Mouse (Mus musculus): ENCODE measurements around the gene Bpifa6.
A peak's percentile ranks its signal among the peaks of the same experiment; 100 is the strongest.
"Not testable (repeated sequence)": the region's sequence is repeated elsewhere in the genome, so short reads cannot be mapped to it uniquely, and the experiment has no call there.

Bpifa6 gene

GRCm38 (mm10) chr2:153974582-153974981, at the start of gene Bpifa6:
Gene Bpifa6 (plus strand): TSS chr2:153974945.
- no peak for DNase-seq

- DNase-seq = peak; percentile 46
Measured at GRCm38 (mm10) chr2:153929871-153930413, 44.8 kb upstream of the Bpifa6 start.

GRCm38 (mm10) chr2:153931125-153931524, 43.6 kb upstream of the Bpifa6 start:
- DNase-seq = no peak

DNA sequence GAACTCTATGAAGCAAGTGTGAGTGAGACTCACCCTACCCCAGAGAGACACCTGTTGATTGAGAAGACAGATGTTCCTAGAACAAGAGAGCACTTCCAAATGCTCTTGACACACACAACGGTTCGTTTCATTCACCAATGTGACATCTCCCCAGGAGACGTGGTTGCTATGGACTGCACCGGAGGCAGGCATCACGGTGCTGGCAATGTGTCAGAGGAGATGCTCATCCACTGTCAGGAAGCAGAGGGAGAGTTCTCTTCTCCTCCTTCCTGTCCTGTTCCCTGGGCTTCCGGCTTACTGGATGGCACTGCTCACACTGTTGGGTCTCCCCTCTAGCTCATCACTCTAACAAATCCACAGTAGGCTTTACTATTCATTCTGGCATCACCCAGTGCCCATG, 41.4 kb upstream of the Bpifa6 start:
- DNase-seq = no peak

DNA sequence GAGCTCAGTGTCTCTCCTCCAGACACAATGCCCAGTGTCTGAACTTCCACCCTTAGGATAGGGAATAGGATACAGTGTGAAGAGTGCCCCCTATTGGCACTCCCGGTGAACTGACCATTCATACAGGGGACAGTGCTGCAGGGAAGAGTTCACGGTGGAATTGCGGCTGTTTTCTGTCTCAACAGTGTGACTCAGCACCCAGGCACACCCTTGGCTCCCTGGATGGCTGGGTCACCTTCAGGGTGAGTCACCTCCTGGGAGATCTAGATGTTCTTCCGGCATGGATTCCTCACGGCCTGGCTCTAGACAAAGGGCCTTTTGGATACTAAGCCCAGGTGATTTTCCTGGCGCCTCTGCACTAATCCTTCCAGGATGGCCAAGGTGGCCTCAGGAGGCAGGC, 39.4 kb upstream of the Bpifa6 start:
- no peak for DNase-seq

DNA sequence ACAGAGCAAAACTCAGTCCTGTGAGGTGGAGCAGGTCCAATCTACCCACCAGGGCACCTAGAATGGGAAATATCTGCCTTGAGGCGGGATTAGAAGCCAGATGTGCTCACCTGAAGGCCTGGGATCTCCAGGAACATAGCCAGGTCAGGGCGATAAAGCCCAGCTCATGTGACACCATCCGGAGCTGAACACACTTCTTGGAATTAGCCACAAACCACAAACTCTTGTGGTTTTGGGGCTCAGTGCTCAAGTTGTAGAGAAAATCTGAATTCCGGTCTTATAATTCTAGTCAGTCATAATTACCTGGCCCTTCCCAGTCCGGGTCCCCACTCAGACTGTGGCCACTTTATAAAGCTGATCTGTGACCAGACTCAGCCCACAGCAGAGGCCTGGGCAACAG, 36.9 kb upstream of the Bpifa6 start, which contains the start of gene Bpifb4:
TSS of gene Bpifb4 (plus strand) at position 370 of the 400 bp plus-strand sequence.
- no peak for DNase-seq

GRCm38 (mm10) chr2:153943537-153943936, 31.2 kb upstream of the Bpifa6 start:
- peak; percentile 36 for DNase-seq

DNA sequence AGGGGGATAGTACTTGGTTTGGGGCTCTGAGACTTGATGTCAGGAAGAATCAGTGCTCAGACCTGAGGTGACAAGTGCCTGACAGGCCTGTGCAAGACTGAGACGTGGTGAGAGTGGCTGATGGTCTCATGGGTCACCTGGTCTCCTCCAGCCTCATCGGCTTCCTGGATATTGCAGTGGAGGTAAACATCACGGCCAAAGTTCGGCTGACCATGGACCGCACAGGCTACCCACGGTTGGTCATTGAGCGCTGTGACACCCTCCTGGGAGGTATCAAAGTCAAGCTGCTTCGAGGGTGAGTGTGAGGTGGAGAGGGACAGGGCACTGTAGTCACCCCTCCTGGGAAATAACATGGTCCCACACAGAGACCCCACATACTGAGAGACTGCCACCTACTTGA, 30.2 kb upstream of the Bpifa6 start:
- no peak for DNase-seq

DNA sequence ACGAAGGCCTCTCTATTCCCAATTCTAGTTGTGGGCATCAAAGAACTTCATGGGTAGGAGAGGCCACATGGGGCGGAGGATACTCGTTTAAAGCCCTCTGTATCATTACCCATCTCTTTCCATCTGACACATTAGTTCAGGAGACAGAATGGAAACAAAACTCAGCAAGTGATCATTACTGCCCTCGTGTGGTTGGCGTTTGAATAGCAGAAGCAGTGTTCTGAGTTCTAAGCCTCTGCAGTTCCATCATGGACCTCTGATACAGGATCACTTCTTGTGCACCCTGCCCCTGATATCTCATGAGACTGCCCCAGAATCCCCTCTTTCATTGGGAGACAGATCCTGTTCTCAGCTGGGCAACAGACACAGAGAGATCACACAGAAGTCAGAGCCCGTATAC, 21.8 kb upstream of the Bpifa6 start:
- peak; percentile 62 for DNase-seq

DNA sequence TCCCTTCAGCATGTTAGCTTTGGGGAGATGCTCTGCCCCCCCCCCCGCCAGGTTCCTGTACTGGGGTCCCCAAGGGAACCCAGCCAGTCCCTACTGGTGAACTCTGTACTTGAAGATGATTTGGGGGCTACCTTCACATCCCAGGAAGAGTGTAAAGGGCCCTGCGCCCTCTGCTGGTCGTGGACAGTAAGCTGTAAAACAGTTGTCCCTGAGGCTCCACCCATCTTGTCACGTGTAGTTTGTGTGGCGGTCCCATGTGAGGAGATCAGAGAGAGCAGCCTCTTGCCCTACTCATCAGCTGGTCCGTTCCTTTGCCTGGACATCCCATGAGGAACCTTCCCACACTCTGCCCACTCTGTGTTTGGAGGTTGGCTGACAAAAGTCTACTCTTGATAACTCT, 20.9 kb upstream of the Bpifa6 start:
- peak; percentile 52 for DNase-seq

DNA sequence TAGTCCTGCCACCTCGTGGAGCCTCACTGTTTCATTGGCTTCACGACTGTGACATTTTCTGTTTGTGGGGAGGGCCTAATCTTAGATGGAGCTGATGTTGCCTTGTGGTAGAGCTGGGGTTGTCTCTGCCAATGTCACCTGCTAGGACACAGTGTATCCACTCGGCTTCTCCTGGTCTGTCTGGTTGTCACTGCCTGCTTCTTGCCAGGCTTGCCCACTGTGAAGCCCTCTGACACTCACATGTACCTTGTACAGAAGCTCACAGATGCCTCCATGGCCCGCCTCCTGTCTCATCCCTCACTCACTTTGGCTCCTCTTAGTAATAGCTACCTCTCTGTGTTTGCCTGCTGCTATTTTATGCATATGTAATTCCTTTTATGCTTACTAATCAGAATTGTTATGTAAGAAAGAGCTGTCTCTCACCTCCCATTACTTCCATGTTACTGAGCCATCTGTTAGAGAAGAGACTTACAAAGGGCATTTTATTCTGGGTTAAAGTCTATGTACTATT, 11.9 kb upstream of the Bpifa6 start:
- DNase-seq = no peak

- DNase-seq = no peak
Measured at GRCm38 (mm10) chr2:153963334-153963733, 11.4 kb upstream of the Bpifa6 start.

GRCm38 (mm10) chr2:153970221-153970620, 4.5 kb upstream of the Bpifa6 start:
- no peak for DNase-seq

- peak; percentile 72 for DNase-seq
Measured at GRCm38 (mm10) chr2:153995770-153996169, 21.0 kb downstream of the Bpifa6 start.

- DNase-seq = no peak
Measured at GRCm38 (mm10) chr2:154000501-154000900, 25.8 kb downstream of the Bpifa6 start.

DNA sequence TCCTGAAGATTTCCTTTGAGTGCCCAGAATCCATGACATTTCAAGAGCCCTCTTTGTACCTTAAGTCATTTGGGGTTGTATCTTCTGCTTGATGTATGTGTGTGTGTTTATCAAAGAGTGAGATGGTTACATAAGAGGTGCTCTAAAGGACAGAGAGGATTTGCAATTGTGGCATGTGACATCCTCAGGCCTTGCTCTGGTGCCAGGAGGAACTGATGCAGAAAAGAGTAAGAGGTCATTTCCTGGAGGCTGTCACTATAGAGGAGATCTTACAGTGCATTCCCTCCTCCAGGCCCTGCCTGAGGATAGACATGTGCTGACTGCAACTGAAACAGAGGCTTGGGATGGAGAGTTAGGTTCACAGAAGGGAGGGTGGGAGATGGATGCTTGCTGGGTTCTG, 26.3 kb downstream of the Bpifa6 start:
- no peak for DNase-seq

DNA sequence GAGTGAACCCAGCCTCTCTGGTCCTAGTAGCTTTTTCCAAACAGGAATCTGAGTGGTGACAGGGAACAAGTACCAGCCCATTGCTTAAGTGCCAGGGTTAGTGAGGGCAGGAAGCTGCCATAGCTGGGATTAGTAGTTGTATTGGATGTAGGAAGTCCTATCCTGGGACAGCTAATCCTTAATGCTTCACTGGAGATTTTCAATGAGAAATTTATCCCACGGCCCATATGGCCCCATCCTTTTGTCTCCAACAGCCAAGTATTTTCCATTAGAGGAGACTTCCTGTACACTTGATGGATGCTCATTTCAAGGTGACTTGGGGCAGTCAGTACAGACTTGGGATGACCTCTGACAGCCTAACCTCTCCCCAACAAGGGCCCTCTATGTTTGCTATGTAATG, 29.7 kb downstream of the Bpifa6 start:
- DNase-seq = no peak

DNA sequence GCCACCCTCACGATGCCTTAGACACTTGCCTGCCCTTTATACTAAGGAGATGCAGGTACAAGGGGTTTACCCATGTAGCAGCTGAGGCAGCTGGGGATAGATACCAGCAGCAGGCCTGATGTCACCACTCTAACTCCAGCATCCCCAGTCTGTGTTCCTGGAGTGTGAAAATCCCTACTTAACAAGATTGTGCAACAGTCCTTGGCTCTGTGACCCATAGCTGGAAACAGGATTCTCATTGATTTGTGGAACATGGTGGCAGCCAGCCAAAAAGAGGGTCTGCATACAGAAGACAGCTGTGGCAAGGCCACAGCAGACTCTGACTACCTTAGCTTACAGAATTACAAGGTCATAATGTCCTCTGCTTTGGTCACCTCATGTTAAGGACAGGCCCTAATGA, 30.3 kb downstream of the Bpifa6 start:
- no peak for DNase-seq

- DNase-seq = no peak
Measured at GRCm38 (mm10) chr2:154005734-154006133, 31.0 kb downstream of the Bpifa6 start.

DNA sequence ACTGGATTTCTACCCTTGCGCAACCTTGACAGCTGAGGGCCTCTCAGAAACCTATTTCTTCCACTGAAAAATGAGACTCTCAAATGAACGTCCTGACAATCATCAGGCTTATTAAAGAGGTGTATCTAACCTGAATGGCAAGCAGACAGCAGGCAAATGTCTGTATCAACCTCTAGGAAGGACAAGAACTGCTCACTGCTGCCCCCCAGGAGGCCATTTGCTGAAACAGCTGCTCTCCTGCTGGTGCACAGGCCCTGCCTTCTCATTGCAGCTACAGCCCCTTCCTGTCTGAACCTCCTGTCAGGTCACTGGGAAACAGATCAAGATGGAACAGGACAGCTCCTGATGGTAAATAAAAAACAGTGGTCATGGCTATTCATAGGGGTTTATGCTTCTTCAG, 31.6 kb downstream of the Bpifa6 start:
- no peak for DNase-seq

GRCm38 (mm10) chr2:154007381-154007780, 32.6 kb downstream of the Bpifa6 start:
- DNase-seq = no peak

- DNase-seq = no peak
Measured at GRCm38 (mm10) chr2:154007965-154008364, 33.2 kb downstream of the Bpifa6 start, which contains the start of gene Bpifa2. Gene Bpifa2 (plus strand): TSS chr2:154008265.

DNA sequence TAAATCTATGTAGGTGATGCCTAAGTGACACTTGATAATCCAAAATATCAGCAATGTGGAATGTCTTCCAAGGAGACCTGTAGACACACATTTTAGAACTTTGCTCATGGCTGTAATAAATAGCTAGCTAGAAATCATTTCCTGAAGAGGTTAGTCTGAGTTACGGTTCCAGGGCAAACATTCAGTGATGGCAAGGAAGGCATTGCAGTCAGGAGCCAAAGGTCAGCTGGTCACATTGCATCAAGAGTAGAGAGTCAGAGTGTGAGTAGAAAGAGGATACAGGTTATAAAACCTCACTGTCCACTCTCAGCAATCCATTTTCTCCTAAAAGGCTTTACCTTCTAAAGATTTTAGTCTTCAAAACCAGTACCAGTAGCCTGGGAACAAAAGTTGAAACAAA, 43.2 kb downstream of the Bpifa6 start:
- no peak for DNase-seq

GRCm38 (mm10) chr2:154024676-154025075, 49.9 kb downstream of the Bpifa6 start:
- DNase-seq = not testable (repeated sequence)

DNA sequence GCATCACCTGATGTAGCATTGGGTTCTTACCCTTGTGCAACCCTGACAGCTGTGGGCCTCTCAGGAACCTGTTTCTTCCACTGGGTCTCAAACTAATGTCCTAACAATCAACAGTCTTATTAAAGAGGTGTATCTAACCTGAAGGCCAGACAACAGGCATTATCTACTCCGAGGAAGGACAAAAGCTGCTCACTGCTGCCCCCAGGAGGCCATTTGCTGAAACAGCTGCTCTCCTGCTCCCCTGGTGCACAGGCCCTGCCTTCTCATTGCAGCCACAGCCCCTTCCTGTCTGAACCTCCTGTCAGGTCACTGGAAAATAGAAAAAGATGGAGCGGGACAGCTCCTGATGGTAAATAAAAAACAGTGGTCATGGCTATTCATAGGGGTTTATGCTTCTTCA, 64.2 kb downstream of the Bpifa6 start:
- peak; percentile 7 for DNase-seq

All from right cerebral cortex, postnatal 14 days (tissue).